Mouse (Mus musculus): Measurements from ENCODE around the gene Cers6. TPM values are rescaled to one million over a fixed set of nuclear protein-coding genes. Genes with fewer than 3 reads are reported as not detected.

Cers6 gene
- polyA plus RNA-seq, 1 experiment from 2014 or later: 34.6 TPM

GRCm38 (mm10) chr2:68889661-68890170, 28.5 kb downstream of the Cers6 start:
- DNase-seq (ENCODE audit: low spot score) (no peak), ATAC-seq (replicated peaks; ENCODE audit: low FRiP score) (no peak)
- no peak overlapping the region for H3K27ac ChIP-seq (ENCODE audit: low read depth, low read length)
- H3K36me3 ChIP-seq (ENCODE audit: control insufficient read depth, insufficient read depth, low read length): no peaks in the 10 kb centered on the region
- WGBS: 90% methylated on average over 5 of the region's 5 CpGs
- H3K27me3 ChIP-seq (ENCODE audit: control insufficient read depth, insufficient read depth, low read length): no peaks in the 10 kb centered on the region
- H3K4me2 ChIP-seq (ENCODE audit: low read depth, low read length, severe bottlenecking): no peak overlapping the region
- H3K9ac ChIP-seq (ENCODE audit: low read length): no peak overlapping the region
- no peaks in the 10 kb centered on the region for H3K9me3 ChIP-seq (ENCODE audit: control insufficient read depth, low read length)
- no peak overlapping the region for H3K4me3 ChIP-seq (ENCODE audit: low read depth, low read length)
- no peaks in the 10 kb centered on the region for H3K4me1 ChIP-seq (replicated peaks; ENCODE audit: control insufficient read depth, insufficient read depth, low read length)

DNA sequence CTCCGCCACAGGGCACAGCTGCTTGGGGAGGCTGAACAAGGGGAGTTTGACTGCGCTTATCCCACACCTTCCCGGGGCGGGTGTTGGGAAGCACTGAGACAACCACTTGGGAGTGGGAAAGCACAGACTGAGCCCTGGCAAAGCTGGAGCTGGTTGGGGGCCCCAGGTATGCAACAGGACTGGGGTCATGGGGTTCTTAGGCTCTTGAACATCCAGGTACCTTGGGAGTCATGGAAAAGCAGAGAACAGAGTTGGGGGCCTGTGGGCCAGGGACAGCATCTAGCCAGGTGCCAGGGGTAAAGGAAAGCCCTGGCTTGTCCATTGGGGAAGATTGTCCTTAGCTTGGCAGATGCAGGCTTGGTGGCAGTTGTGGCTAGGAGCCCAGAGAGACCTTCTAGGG, 31.2 kb downstream of the Cers6 start:
- H3K9me3 ChIP-seq (ENCODE audit: control insufficient read depth, low read length): no peaks in the 10 kb centered on the region
- no peaks in the 10 kb centered on the region for H3K27me3 ChIP-seq (ENCODE audit: control insufficient read depth, insufficient read depth, low read length)
- H3K4me1 ChIP-seq (replicated peaks; ENCODE audit: control insufficient read depth, insufficient read depth, low read length): no peaks in the 10 kb centered on the region; the same call in 1 of the 2 replicates
- no peak for ATAC-seq (replicated peaks; ENCODE audit: low FRiP score)
- no peak for DNase-seq (ENCODE audit: low spot score)
- H3K4me2 ChIP-seq (ENCODE audit: low read depth, low read length, severe bottlenecking): no peak overlapping the region
- H3K27ac ChIP-seq (ENCODE audit: low read depth, low read length): no peak overlapping the region
- H3K4me3 ChIP-seq (ENCODE audit: low read depth, low read length): no peak overlapping the region
- WGBS: 94% methylated on average over 4 of the region's 4 CpGs
- H3K9ac ChIP-seq (ENCODE audit: low read length): no peak overlapping the region
- no peaks in the 10 kb centered on the region for H3K36me3 ChIP-seq (ENCODE audit: control insufficient read depth, insufficient read depth, low read length)

DNA sequence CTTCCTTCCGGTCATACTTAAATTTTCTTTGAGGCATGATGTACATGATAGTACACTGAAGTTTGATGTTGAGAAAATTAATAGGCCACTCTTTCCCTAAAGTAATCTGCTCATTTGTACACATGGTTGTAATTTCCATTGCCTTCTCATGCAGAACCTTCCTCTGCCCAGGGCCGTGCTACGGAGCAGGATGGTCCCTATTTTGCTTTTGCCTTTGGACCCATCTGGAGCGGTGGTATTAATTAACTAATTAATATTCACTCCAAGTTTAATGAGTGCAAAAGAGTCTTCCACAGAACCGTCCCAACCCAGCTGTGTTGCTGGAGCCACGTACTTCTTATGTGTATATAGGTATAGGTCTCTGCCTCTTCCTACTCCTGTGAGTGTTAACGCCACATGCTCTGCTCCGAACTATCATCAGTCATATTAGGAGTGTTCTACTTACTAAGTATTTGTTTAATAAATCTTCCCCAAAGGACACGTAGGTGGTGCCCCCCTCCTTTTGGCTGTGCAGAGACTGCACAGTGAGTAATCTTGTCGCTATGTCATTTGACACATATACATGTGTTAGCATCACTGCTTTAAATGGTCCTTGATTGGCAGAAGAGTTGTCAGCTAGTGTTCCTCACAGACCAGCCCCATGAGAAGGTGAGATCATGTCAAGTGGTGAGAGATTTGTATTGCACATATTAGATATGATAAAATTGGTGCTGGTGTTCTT, 34.0 kb downstream of the Cers6 start:
- H3K4me1 ChIP-seq (replicated peaks; ENCODE audit: control insufficient read depth, insufficient read depth, low read length): no peaks in the 10 kb centered on the region; the same call in 1 of the 2 replicates
- no peaks in the 10 kb centered on the region for H3K36me3 ChIP-seq (ENCODE audit: control insufficient read depth, insufficient read depth, low read length)
- ATAC-seq (replicated peaks; ENCODE audit: low FRiP score): 0 out of 2 replicates have a peak, but pooled peaks have one; percentile 56
- no peaks in the 10 kb centered on the region for H3K27me3 ChIP-seq (ENCODE audit: control insufficient read depth, insufficient read depth, low read length)
- H3K9me3 ChIP-seq (ENCODE audit: control insufficient read depth, low read length): no peaks in the 10 kb centered on the region
- 84% methylated on average over 10 of the region's 10 CpGs for WGBS
- no peak overlapping the region for H3K27ac ChIP-seq (ENCODE audit: low read depth, low read length)
- no peak overlapping the region for H3K4me3 ChIP-seq (ENCODE audit: low read depth, low read length)
- no peak for DNase-seq (ENCODE audit: low spot score)
- H3K9ac ChIP-seq (ENCODE audit: low read length): no peak overlapping the region
- H3K4me2 ChIP-seq (ENCODE audit: low read depth, low read length, severe bottlenecking): no peak overlapping the region

GRCm38 (mm10) chr2:68896196-68896595, 35.0 kb downstream of the Cers6 start:
- Histone ChIP-seq H3K4me1 (replicated peaks; ENCODE audit: control insufficient read depth, insufficient read depth, low read length) (no peaks in the 10 kb centered on the region; the same call in 1 of the 2 replicates), H3K27me3 (ENCODE audit: control insufficient read depth, insufficient read depth, low read length) (no peaks in the 10 kb centered on the region), H3K4me3 (ENCODE audit: low read depth, low read length) (no peak overlapping the region), H3K9ac (ENCODE audit: low read length) (no peak overlapping the region), H3K36me3 (ENCODE audit: control insufficient read depth, insufficient read depth, low read length) (no peaks in the 10 kb centered on the region), H3K4me2 (ENCODE audit: low read depth, low read length, severe bottlenecking) (no peak overlapping the region), H3K9me3 (ENCODE audit: control insufficient read depth, low read length) (no peaks in the 10 kb centered on the region), H3K27ac (ENCODE audit: low read depth, low read length) (no peak overlapping the region)
- no peak for DNase-seq (ENCODE audit: low spot score)
- ATAC-seq (replicated peaks; ENCODE audit: low FRiP score): no peak
- WGBS: 85% methylated on average over 4 of the region's 4 CpGs

- no peak for DNase-seq (ENCODE audit: low spot score)
- WGBS: 89% methylated on average over 7 of the region's 7 CpGs
- H3K4me3 ChIP-seq (ENCODE audit: low read depth, low read length): no peak overlapping the region
Observed at GRCm38 (mm10) chr2:68899770-68900521, 38.7 kb downstream of the Cers6 start.

DNA sequence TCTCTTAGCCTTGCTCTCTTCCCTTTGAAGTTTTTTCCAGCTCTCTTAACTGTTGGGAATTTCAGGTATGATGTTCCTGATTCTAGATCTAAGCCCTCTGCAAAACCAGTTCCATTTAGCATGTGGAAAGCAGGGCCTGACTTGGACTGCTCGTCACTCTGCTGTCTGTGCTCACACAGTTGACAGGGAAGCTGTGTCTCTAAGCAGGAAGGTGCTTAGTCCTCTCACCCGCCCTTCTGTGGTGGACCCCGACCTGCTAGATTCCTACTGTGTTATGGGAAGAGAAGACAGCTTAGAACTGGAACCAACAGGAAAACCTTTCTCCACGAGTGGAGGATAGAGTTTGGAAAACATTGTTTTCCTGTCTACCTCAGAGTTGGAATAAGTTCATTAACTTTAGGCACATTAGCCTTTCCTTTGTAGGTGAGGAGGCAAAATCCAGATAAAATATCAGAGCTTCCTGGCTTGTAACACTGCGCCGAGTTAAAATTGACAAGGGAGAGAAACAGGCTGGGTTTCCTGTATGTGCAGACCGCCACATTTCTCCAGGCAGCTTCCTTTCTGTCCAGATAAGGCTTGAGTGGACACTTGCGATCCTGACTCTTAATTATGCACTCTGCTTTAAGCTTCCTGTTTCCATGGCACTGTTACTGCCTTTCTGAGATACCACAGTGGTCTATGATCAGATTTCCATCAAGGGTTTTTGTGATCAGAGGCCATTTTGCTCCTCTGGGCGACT, 39.6 kb downstream of the Cers6 start:
- ATAC-seq (replicated peaks; ENCODE audit: low FRiP score): no peak
- H3K4me3 ChIP-seq (ENCODE audit: low read depth, low read length): no peak overlapping the region
- no peak overlapping the region for H3K27ac ChIP-seq (ENCODE audit: low read depth, low read length)
- no peaks in the 10 kb centered on the region for H3K36me3 ChIP-seq (ENCODE audit: control insufficient read depth, insufficient read depth, low read length)
- no peak for DNase-seq (ENCODE audit: low spot score)
- H3K4me1 ChIP-seq (replicated peaks; ENCODE audit: control insufficient read depth, insufficient read depth, low read length): no peaks in the 10 kb centered on the region; the same call in 1 of the 2 replicates
- H3K27me3 ChIP-seq (ENCODE audit: control insufficient read depth, insufficient read depth, low read length): no peaks in the 10 kb centered on the region
- no peak overlapping the region for H3K4me2 ChIP-seq (ENCODE audit: low read depth, low read length, severe bottlenecking)
- WGBS: 87% methylated on average over 9 of the region's 9 CpGs
- no peak overlapping the region for H3K9ac ChIP-seq (ENCODE audit: low read length)
- H3K9me3 ChIP-seq (ENCODE audit: control insufficient read depth, low read length): no peaks in the 10 kb centered on the region

More at GRCm38 (mm10) chr2:68899770-68900521, 38.7 kb downstream of the Cers6 start:
- Histone ChIP-seq H3K9ac (ENCODE audit: low read length) (no peak overlapping the region), H3K9me3 (ENCODE audit: control insufficient read depth, low read length) (no peaks in the 10 kb centered on the region), H3K36me3 (ENCODE audit: control insufficient read depth, insufficient read depth, low read length) (no peaks in the 10 kb centered on the region), H3K4me1 (replicated peaks; ENCODE audit: control insufficient read depth, insufficient read depth, low read length) (no peaks in the 10 kb centered on the region; the same call in 1 of the 2 replicates), H3K27me3 (ENCODE audit: control insufficient read depth, insufficient read depth, low read length) (no peaks in the 10 kb centered on the region), H3K27ac (ENCODE audit: low read depth, low read length) (no peak overlapping the region), H3K4me2 (ENCODE audit: low read depth, low read length, severe bottlenecking) (no peak overlapping the region)
- ATAC-seq (replicated peaks; ENCODE audit: low FRiP score): no peak

- Histone ChIP-seq H3K9me3 (ENCODE audit: control insufficient read depth, low read length) (no peaks in the 10 kb centered on the region), H3K9ac (ENCODE audit: low read length) (no peak overlapping the region), H3K4me1 (replicated peaks; ENCODE audit: control insufficient read depth, insufficient read depth, low read length) (no peaks in the 10 kb centered on the region; the same call in 1 of the 2 replicates), H3K27me3 (ENCODE audit: control insufficient read depth, insufficient read depth, low read length) (no peaks in the 10 kb centered on the region), H3K27ac (ENCODE audit: low read depth, low read length) (no peak overlapping the region), H3K4me3 (ENCODE audit: low read depth, low read length) (no peak overlapping the region), H3K4me2 (ENCODE audit: low read depth, low read length, severe bottlenecking) (no peak overlapping the region), H3K36me3 (ENCODE audit: control insufficient read depth, insufficient read depth, low read length) (no peaks in the 10 kb centered on the region)
- DNase-seq (ENCODE audit: low spot score) (no peak), ATAC-seq (replicated peaks; ENCODE audit: low FRiP score) (no peak)
- 98% methylated on average over 2 of the region's 2 CpGs for WGBS
Observed at GRCm38 (mm10) chr2:68901708-68902107, 40.5 kb downstream of the Cers6 start.

- WGBS: 85% methylated on average over 6 of the region's 6 CpGs
- Histone ChIP-seq H3K4me1 (replicated peaks; ENCODE audit: control insufficient read depth, insufficient read depth, low read length) (no peaks in the 10 kb centered on the region), H3K4me2 (ENCODE audit: low read depth, low read length, severe bottlenecking) (no peak overlapping the region), H3K27me3 (ENCODE audit: control insufficient read depth, insufficient read depth, low read length) (no peaks in the 10 kb centered on the region), H3K4me3 (ENCODE audit: low read depth, low read length) (no peak overlapping the region), H3K9ac (ENCODE audit: low read length) (no peak overlapping the region), H3K36me3 (ENCODE audit: control insufficient read depth, insufficient read depth, low read length) (no peaks in the 10 kb centered on the region), H3K27ac (ENCODE audit: low read depth, low read length) (no peak overlapping the region), H3K9me3 (ENCODE audit: control insufficient read depth, low read length) (no peaks in the 10 kb centered on the region)
- no peak for DNase-seq (ENCODE audit: low spot score)
- ATAC-seq (replicated peaks; ENCODE audit: low FRiP score): no peak
Observed at GRCm38 (mm10) chr2:68902546-68902945, 41.3 kb downstream of the Cers6 start.

All from forebrain, embryonic 11.5 days (tissue).